Mouse (Mus musculus) brain, embryonic 14.5 days (tissue): ENCODE results near the gene Gm38394. TPM values are rescaled to one million over a fixed set of nuclear protein-coding genes. Genes with fewer than 3 reads are reported as not detected.
A peak's percentile ranks its signal among the peaks of the same experiment; 100 is the strongest.
"Not testable (repeated sequence)": the region's sequence is repeated elsewhere in the genome, so short reads cannot be mapped to it uniquely, and the experiment has no call there.

Experiments used
- DNase-seq: peaks from one replicate; pipeline ENCODE4 v3.0.0-alpha.2; 2011; ENCODE audit warnings: low read depth
- CTCF ChIP-seq: fragments of 200-500 bp; IDR thresholded peaks from 2 replicates; pipeline ENCODE4 v1.5.1; 2012; ENCODE audit warnings: inconsistent platforms, mild to moderate bottlenecking, moderate library complexity, borderline replicate concordance; ENCODE audit not compliant: insufficient read depth, insufficient read length; ENCODE audit errors: extremely low read depth
- POLR2A ChIP-seq: fragments of 200-500 bp; IDR thresholded peaks from 2 replicates; pipeline ENCODE4 v1.6.1; 2012; ENCODE audit warnings: mild to moderate bottlenecking, inconsistent platforms, borderline replicate concordance; ENCODE audit not compliant: poor library complexity, insufficient read depth, insufficient read length, severe bottlenecking; ENCODE audit errors: extremely low read depth
- polyA plus RNA-seq: library from polyadenylated mRNA; depleted of rRNA; stranded (reverse); fragments of >200 nt; gene quantifications from 2 replicates; pipeline ENCODE4 v1.2.3, GENCODE M21; 2012

Gene Gm38394
- polyA plus RNA-seq, 1 experiment, result 7.3 TPM

DNA sequence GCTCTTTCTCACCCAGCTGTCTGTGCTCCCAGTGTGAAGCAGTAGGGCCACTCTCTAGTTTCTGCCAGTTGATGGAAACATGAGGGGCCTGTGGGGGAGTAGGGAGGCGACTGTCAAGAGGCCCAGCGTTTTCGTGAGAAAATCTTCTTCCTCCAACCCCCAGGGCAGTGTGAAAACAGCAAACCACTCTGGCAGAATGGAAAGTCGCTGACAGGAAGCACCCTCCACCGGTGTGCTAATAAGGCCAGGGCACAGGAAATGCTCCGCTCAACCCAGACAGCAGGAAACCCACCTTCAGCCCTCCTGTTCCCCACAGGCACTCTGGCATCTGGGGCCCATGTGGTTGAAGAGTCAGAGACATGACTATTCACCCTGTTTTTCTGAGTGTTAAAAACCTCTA is 28.8 kb upstream of the Gm38394 start, which contains the start of gene Lax1:
Gene Lax1, minus strand, starts transcription at position 212 of the 400 bp plus-strand sequence.
- TF ChIP-seq POLR2A (no peak), CTCF (no peak)
- no peak for DNase-seq

GRCm38 (mm10) chr1:133688301-133688700 is 27.2 kb upstream of the Gm38394 start:
- TF ChIP-seq CTCF (no peak), POLR2A (no peak)

DNA sequence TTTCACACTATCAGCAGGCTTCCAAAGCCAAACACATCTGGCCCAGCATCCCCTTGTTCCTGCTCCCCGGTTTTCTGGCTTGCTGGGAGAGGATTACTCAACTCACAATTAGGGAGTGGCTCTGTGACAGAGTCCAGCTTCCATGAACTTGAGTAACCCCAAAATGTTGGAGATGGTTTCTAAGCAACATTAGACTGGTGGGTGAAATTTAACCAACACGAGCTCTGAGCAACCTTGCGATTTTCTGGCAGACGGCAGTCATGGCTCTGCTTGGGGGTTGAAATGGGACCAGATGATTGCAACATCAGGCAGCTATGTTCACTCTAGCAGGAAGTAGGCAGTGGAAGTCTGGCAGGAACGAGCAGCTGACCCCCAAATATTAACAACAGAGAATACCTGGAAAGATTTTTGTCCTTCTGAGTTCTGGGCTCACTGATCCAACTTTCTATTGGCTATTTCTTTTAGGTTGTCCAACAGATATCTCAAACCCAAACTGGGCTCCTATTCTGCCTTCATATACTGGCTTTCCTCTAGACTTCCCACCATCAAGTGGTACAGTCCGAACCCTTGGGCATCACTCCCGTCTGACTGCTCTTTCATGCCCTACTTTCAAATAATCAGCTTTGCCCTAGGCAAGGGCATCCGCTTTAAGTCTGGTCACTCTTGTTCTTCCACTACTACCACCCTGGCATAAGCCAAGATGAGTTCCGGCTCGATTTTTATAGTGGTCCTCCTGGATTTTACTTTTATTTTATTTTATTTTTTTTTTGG is 24.8 kb upstream of the Gm38394 start:
- DNase-seq, result no peak
- no peak for TF ChIP-seq POLR2A
- TF ChIP-seq CTCF, result no peak

More at GRCm38 (mm10) chr1:133688301-133688700, 27.2 kb upstream of the Gm38394 start:
- DNase-seq, result no peak

DNA sequence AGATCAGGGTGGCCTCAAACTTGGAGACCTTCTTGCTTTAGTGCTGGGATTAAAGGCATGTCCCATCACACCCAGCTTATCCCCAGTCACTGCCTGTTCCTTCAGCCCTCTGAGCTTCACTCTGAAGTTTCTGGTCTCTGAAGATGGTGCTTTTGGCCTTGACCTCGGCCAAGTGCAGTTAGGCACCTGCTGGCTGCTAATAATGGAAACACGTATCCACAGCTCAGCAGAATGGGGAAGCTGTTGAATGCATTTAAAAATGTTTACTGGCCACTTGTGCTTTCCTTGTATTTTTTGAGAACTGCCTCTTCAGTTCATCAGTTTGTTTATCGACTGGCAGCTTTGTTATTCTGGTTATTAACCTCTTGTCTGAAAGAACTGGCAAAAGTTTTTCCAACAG is 10.7 kb upstream of the Gm38394 start:
- TF ChIP-seq POLR2A, result no peak
- DNase-seq, result no peak

- no peak for DNase-seq
- TF ChIP-seq CTCF, result no peak
- no peak for TF ChIP-seq POLR2A
Measured at GRCm38 (mm10) chr1:133671266-133671665, 10.1 kb upstream of the Gm38394 start.

DNA sequence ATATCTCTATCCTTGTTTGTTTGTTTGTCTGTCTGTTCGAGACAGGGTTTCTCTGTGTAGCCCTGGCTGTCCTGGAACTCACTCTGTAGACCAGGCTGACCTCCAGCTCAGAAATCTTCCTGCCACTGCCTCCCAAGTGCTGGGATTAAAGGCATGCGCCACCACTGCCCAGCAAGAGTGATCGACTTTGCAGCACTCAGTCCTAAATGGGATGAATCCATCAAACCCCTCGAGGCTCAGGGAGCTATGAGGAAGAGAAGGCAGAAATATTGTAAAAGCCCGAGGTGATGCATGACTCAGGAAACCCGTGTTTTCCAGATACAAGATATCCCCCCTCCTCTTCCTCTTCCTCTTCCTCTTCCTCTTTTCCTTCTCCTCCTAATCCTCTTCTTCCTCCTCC is 9.7 kb upstream of the Gm38394 start:
- DNase-seq, result no peak
- TF ChIP-seq CTCF (no peak), POLR2A (no peak)

DNA sequence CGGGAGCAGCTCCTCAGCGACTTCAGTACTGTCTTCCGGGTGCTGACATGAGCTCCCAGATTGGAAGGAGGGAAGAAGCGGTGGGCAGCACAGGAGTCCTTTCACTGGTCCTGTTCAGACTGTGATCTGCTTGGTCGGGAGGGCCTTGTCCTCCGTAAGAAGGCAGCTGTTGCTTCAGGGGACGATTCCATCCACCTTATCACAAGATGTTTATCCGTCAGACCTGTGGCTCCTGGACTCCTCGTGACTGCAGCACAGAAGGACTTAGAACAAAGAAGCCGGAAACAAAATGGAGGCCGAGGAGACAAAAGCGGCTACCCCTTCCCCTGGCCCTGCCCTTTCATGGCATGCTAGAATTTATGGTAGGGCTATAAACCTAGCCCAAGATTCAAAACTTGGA is 9.1 kb upstream of the Gm38394 start:
- DNase-seq, result no peak
- TF ChIP-seq POLR2A (no peak), CTCF (no peak)

DNA sequence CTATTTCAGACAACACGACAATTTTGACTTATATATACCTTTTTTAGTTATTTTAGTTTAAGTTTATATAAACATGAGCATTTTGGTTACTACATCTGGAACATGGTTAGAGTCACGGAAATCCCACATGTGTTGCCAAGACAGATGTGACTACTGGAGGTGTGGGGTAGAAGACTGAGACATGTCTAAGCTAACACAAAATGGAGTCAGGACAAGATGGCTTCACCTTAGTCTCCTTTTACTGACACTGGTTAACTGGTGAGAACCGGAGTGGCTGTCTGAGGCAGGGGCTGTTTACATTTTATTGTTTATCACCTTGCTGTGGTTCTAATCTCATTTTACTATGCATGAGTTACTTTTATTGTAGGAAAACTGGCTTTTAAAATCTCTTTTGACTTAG is 7.5 kb upstream of the Gm38394 start:
- TF ChIP-seq CTCF (no peak), POLR2A (no peak)
- no peak for DNase-seq

DNA sequence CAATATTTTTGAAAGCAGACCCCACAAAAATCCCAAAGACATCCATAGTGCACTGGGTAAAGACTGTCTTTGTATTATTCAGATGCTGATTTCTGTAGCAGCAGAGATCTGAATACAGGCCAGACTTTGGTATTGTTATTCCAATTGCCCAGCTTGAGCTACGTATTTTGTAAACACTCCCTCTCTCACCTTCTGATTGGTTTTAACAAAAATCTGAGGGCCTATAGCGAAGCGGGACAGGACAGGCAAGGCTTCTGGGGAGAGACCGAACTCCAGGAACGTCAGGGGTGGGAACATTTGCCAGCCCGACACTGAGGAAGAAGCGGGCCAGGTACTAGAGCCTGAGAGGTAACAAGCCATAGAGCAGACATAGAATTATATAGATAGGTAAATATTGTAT is 6.6 kb upstream of the Gm38394 start:
- TF ChIP-seq POLR2A, result no peak
- TF ChIP-seq CTCF, result no peak
- peak; percentile 58 for DNase-seq

DNA sequence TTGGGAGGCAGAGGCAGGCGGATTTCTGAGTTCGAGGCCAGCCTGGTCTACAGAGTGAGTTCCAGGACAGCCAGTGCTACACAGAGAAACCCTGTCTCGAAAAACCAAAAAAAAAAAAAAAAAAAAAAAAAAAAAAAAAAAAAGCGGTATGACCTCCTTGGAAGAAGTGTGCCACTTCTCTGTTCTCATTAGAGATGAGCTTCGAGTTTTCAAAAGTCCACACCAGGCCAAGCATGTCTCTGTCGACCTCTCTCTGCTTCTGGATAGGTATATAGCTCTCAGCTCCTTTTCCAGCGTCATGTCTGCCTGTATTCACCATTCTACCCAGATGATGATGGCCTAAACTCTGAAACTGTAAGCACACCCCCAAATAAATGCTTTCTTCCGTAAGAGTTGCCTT is 4.6 kb upstream of the Gm38394 start:
- not testable (repeated sequence) for DNase-seq

DNA sequence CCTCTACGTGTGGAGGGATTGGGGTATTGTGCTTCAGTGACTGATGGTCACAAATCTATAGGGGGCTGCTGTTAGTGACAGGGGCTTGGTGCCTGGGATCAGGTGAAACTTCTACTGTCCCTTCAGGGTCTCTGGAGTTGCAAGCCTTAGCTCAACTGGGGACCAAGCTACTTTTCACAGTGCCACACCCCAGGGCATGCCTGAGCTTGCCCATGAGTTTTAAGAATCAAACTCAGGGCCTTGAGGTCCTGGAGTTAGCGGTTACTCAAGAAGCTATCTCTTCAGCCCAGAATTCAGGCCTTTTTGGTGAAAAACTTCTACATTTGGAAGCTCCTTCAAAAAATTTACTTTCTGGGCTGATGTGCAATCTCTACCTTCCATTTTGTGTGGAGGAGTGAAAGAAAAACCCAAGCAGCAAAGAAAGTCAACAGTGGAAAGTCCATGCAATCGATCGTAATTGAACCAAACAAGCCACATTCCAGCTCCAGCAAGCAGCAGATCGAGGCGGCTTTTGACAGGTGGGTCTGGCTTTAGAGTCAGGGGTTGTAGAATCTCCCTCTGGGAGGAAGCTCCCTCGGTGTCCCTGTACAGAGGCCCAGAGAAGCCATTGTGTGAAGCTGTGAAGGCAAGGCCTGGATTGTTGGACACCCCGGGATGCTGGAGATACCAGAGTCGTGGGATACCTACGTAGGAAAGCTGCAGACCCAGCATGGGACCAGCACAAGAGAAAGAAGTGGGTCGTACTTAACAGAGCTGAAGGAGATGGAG is 3.3 kb upstream of the Gm38394 start:
- no peak for TF ChIP-seq POLR2A
- TF ChIP-seq CTCF, result no peak
- no peak for DNase-seq

DNA sequence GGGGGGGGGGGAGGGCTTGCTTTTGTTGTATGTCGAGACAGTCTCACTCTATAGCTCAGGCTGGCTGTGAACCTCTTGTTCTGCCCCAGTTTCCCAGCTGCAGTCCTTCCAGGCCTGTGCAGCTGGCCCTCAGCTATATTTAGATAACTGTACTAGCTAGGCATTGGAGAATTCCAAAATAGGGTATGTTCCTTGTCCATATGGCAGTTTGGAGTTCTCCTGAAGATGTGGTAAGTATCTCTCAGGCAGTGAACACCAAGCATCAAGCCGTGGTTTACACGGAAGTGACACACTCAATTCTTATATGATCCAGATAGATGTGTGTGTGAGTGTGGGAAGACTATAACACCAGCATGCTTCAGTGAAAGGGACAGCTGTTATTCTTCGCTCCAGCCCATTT is 2.3 kb upstream of the Gm38394 start:
- DNase-seq, result no peak
- TF ChIP-seq CTCF (no peak), POLR2A (no peak)
